Mouse (Mus musculus) heart, adult 2 months (tissue): ENCODE data around the gene Rnps1.

ENCODE experiments used
- CTCF ChIP-seq: fragments of 200-600 bp; IDR thresholded peaks from 2 replicates; pipeline ENCODE4 v1.8.1; 2022; ENCODE audit warnings: antibody characterized with exemption, mild to moderate bottlenecking, moderate library complexity
- EP300 ChIP-seq: fragments of 200-500 bp; IDR thresholded peaks from 2 replicates; pipeline ENCODE4 v1.6.1; 2011; ENCODE audit warnings: low read depth, low read length, control low read depth; ENCODE audit not compliant: insufficient read depth

DNA sequence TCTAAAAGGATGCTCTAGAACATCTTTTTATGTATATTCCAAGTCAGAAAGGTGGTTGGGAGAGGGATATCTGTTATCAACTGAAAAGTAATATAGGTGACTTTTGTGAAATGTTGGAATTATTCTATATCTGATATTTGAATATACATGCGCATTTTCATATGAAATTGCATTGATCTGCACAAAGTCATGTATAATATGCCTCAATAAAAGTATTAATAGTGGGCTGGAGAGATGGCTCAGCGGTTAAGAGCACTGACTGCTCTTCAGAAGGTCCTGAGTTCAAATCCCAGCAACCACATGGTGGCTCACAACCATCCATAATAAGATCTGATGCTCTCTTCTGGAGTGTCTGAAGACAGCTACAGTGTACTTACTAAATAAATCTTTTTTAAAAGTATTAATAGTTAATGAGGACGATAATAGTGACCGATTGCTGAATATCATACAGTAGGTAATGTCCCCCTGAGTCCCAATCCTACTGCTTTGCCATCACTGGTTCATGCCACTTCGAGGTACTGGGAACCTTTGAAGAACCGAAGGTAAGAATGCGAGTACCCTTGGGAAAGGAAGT lies 55.1 kb downstream of the Rnps1 start:
- TF ChIP-seq CTCF (no peak), EP300 (no peak)
